In the genomic region with DNA sequence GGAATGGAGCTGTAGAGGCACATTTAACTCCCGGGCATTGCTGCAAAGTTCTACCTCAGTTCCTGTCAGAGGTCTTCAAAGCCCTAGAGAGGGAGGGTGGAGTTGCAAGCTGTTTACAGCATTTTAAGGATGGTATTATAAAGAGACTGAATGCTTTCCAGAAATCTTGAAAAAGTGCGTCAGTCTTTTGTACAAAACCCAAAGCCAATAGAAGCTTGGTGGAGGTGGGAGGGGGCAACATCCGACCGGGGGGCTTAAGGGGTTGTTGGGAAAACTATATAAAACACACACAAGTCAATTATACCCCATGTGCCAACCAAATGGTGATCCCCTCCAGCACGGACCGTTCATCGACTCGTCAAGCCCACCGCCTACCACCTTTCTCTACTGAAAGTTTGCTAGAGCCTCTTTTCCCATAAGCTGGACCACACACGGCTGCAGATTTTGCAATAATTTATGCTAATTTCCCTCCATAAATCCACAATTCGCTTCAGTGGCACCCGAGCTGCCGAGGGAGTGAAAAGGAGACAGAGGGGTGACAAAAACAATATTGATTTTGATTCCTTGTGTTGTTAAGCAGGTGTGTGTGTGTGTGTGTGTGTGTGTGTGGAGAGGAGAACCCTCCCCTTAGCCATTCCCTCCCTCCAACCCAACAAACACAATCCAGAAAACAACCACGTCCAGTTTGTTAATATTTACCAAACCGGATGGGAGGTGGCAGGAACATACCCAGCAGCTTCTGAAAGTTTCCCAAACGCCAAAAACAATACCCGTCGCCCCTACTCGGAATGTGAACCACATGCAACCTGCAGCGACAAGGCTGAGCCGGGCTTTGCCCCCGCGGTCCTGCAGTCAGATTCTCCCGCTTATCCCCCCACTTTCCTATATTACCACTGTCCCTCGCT, we compare ENCODE assay signal across 17 mouse cellular contexts. TPM values are rescaled to one million over a fixed set of nuclear protein-coding genes. Genes with fewer than 3 reads are reported as not detected.
DNase-seq lines count a peak whose midpoint lies in the region; ATAC-seq and TF ChIP-seq lines count a peak whose summit lies in the region.
"Had no signal": no experiment of that assay in that cellular context is flagged by ENCODE, and none has a peak within 500 bp of the region (broad histone marks: within the 10 kb centered on the region; RNA-seq: fewer than 3 reads in every experiment).

No protein-coding gene starts in this region.

- H3K27me3 ChIP-seq in kidney, postnatal 0 days (ENCODE audit: insufficient read depth, low read length), result peaks cover 97% of the 10 kb centered on the region
- H3K27me3 ChIP-seq in neural tube, embryonic 12.5 days (replicated peaks), result peaks cover 74% of the 10 kb centered on the region
- H3K27me3 ChIP-seq in heart, embryonic 10.5 days (ENCODE audit: insufficient read depth, poor library complexity, severe bottlenecking), result peaks cover 99% of the 10 kb centered on the region

- H3K4me2 ChIP-seq in kidney, postnatal 0 days (ENCODE audit: low read length), result 0 out of 2 replicates have a peak overlapping the region, but pooled peaks have one; percentile 19
- H3K4me2 ChIP-seq in neural tube, embryonic 12.5 days (replicated peaks), result peak overlapping the region; percentile 71

- WGBS in kidney, postnatal 0 days, result 1% methylated on average over 25 of the region's 25 CpGs
- WGBS in neural tube, embryonic 12.5 days, result under 1% methylated on average over 25 of the region's 25 CpGs
- WGBS in heart, embryonic 10.5 days, result 2% methylated on average over 25 of the region's 25 CpGs

- no peak overlapping the region for H3K4me3 ChIP-seq in kidney, postnatal 0 days (replicated peaks; ENCODE audit: low read depth, low read length)
- H3K4me3 ChIP-seq in neural tube, embryonic 12.5 days, result no peak overlapping the region
- no peak overlapping the region for H3K4me3 ChIP-seq in heart, embryonic 10.5 days
- H3K4me3 ChIP-seq: erythroblast, embryonic 14.5 days; megakaryocyte, embryonic 14.5 days had no signal

- no peak for DNase-seq in kidney, postnatal 0 days (ENCODE audit: low spot score)
- DNase-seq in kidney, postnatal 10 days, result no peak
- peak; percentile 55 for DNase-seq in embryo, embryonic 11 days
- DNase-seq in induced T-regulatory cell, adult 2 months (ENCODE audit: low read depth), result peak; percentile 4
- DNase-seq in cerebellum, adult 11 months, result no peak
- no peak for DNase-seq in heart, embryonic 10.5 days (ENCODE audit: low spot score)
- no peak for DNase-seq in layer of hippocampus, postnatal 14 days (ENCODE audit: low spot score in 2 of 2)
- DNase-seq: cerebellum, postnatal 25 days; gastrocnemius, postnatal 25 days had no signal

- no peak for TF ChIP-seq CTCF in kidney, postnatal 0 days (IDR thresholded peaks at IDR 0.05; ENCODE audit: low read depth)

- H3K9ac ChIP-seq in kidney, postnatal 0 days (ENCODE audit: low read depth, low read length), result no peak overlapping the region
- no peak overlapping the region for H3K9ac ChIP-seq in neural tube, embryonic 12.5 days

- no peaks in the 10 kb centered on the region for H3K36me3 ChIP-seq in kidney, postnatal 0 days (ENCODE audit: insufficient read depth, low read length)
- no peaks in the 10 kb centered on the region for H3K36me3 ChIP-seq in neural tube, embryonic 12.5 days
- H3K36me3 ChIP-seq in heart, embryonic 10.5 days, result no peaks in the 10 kb centered on the region

- no peak for ATAC-seq in kidney, postnatal 0 days (replicated peaks; ENCODE audit: low FRiP score, low read depth)
- no peak for ATAC-seq in neural tube, embryonic 12.5 days (ENCODE audit: low FRiP score, low read depth)
- ATAC-seq: CD4-positive, CD25-positive, alpha-beta regulatory T cell, adult 4 months had no signal

- H3K9me3 ChIP-seq in kidney, postnatal 0 days (replicated peaks; ENCODE audit: low read length), result no peaks in the 10 kb centered on the region
- H3K9me3 ChIP-seq in neural tube, embryonic 12.5 days, result no peaks in the 10 kb centered on the region
- H3K9me3 ChIP-seq in heart, embryonic 10.5 days, result no peaks in the 10 kb centered on the region

- peaks cover 3% of the 10 kb centered on the region; the same call in 1 of the 2 replicates for H3K4me1 ChIP-seq in kidney, postnatal 0 days (replicated peaks; ENCODE audit: insufficient read depth, low read length)
- peaks cover 57% of the 10 kb centered on the region for H3K4me1 ChIP-seq in neural tube, embryonic 12.5 days
- peaks cover 26% of the 10 kb centered on the region for H3K4me1 ChIP-seq in heart, embryonic 10.5 days

- H3K27ac ChIP-seq in kidney, postnatal 0 days, result no peak overlapping the region
- H3K27ac ChIP-seq in neural tube, embryonic 12.5 days, result 0 out of 2 replicates have a peak overlapping the region, but pooled peaks have one; percentile 16
- no peak overlapping the region for H3K27ac ChIP-seq in heart, embryonic 10.5 days

RNA-seq across cellular contexts. Expression of a gene that starts 3.2 kb away (rescaled TPM):
- polyA plus RNA-seq in kidney, postnatal 0 days (2015; fragmentation: Nextera tagmentation; extraction: Ambion mirVana), result not detected in 2 replicates
- 8.5 and 9.7 TPM in 2 replicates for polyA plus RNA-seq in neural tube, embryonic 12.5 days (2016; fragmentation: Nextera tagmentation; extraction: Ambion mirVana)
- not detected in 2 replicates for polyA plus RNA-seq in heart, embryonic 10.5 days (2016; fragmentation: Nextera tagmentation; extraction: Ambion mirVana)
- total RNA-seq in layer of hippocampus, postnatal 14 days (2021), result not detected
- total RNA-seq: gastrocnemius, postnatal 25 days; left cerebral cortex, postnatal 36 days had no signal
- polyA plus RNA-seq: CD4-positive, CD25-positive, alpha-beta regulatory T cell, adult 4 months; erythroblast, embryonic 14.5 days; heart, postnatal 0 days; large intestine, adult 2 months; liver, embryonic 16.5 days had no signal

Comparison
In these comparisons a context has a peak if more than half of its experiments do, and no peak if none do; other contexts are left out.
1. DNase-seq: peak in embryo, embryonic 11 days (single experiment) and induced T-regulatory cell, adult 2 months (single experiment); none in kidney, postnatal 0 days (single experiment), kidney, postnatal 10 days (single experiment), cerebellum, adult 11 months (single experiment), heart, embryonic 10.5 days (single experiment) and layer of hippocampus, postnatal 14 days (0 of 2).